Mouse (Mus musculus): ENCODE measurements at regions not wholly inside any gene's neighbourhood (a gene's known extent, or its start where the extent isn't known, plus 50 kb on each side); places are given as distances from the start of the nearest gene placed in this dataset.

DNA sequence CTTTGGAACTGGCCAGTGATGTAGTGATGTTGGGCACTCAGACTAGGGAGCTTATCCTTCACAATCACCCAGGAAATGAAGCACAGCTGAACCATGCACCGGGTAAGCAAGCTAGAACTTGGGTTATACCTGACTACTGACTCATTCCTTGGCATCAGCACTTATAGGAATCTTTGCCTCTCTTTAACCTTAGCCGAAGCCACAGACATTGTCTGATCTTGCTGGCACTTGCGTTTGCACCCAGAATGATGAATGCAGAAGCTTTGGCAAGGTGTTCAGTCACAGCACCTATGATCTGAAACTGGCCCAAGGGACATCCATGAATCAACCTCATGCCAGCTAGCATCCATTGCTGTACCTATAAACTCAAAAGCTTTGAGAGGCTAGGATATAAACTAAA is 529.0 kb upstream of the Sox9 start:
- no peak for TF ChIP-seq CTCF (IDR thresholded peaks at IDR 0.05; ENCODE audit: extremely low read depth, insufficient read depth, insufficient read length, insufficient replicate concordance)
- TF ChIP-seq POLR2A (IDR thresholded peaks at IDR 0.05; ENCODE audit: low read depth, low read length) = no peak

Measured in spleen, adult 2 months (tissue).